In genomic region chr7:101301361-101301880, GRCm38 (mm10) we compare ENCODE assay signal across 8 mouse cellular contexts. TPM values are rescaled to one million over a fixed set of nuclear protein-coding genes. Genes with fewer than 3 reads are reported as not detected.
DNase-seq lines count a peak whose midpoint lies in the region; ATAC-seq and TF ChIP-seq lines count a peak whose summit lies in the region.

No protein-coding gene starts in this region.

- no peak for TF ChIP-seq POLR2A in kidney, adult 2 months (IDR thresholded peaks at IDR 0.05; ENCODE audit: low read depth, low read length)

- DNase-seq in kidney, adult 2 months, result no peak
- DNase-seq in kidney, postnatal 36 days, result no peak
- DNase-seq in embryonic facial prominence, embryonic 14.5 days (ENCODE audit: low spot score), result peak; percentile 8
- no peak for DNase-seq in midbrain, postnatal 0 days (ENCODE audit: low spot score)
- no peak for DNase-seq in adrenal gland, postnatal 10 days
- DNase-seq in urinary bladder, adult 18-20 months (ENCODE audit: low spot score in 2 of 2), result no peak

- peaks cover 13% of the 10 kb centered on the region for H3K9me3 ChIP-seq in E14TG2a.4 (ENCODE audit: low read length)
- no peaks in the 10 kb centered on the region for H3K9me3 ChIP-seq in embryonic facial prominence, embryonic 14.5 days (ENCODE audit: control insufficient read depth, low read length)
- H3K9me3 ChIP-seq in intestine, postnatal 0 days (ENCODE audit: control insufficient read depth), result no peaks in the 10 kb centered on the region
- no peaks in the 10 kb centered on the region for H3K9me3 ChIP-seq in midbrain, postnatal 0 days (ENCODE audit: low read length)

- H3K9ac ChIP-seq in embryonic facial prominence, embryonic 14.5 days (ENCODE audit: low read depth, low read length), result peak overlapping the region; percentile 68
- peak overlapping the region; percentile 73 for H3K9ac ChIP-seq in intestine, postnatal 0 days (ENCODE audit: low read depth, low read length)
- peak overlapping the region; percentile 57 for H3K9ac ChIP-seq in midbrain, postnatal 0 days (replicated peaks; ENCODE audit: low read length, poor library complexity, severe bottlenecking)

- peaks cover 3% of the 10 kb centered on the region; the same call in 1 of the 2 replicates for H3K4me1 ChIP-seq in kidney, adult 2 months (ENCODE audit: control insufficient read depth, insufficient read depth, low read length)
- H3K4me1 ChIP-seq in E14TG2a.4 (replicated peaks; ENCODE audit: low read depth, low read length), result peaks cover 19% of the 10 kb centered on the region
- H3K4me1 ChIP-seq in embryonic facial prominence, embryonic 14.5 days (ENCODE audit: control insufficient read depth, insufficient read depth, low read length), result peaks cover 9% of the 10 kb centered on the region; the same call in 1 of the 2 replicates
- peaks cover 8% of the 10 kb centered on the region; the same call in 1 of the 2 replicates for H3K4me1 ChIP-seq in intestine, postnatal 0 days (replicated peaks; ENCODE audit: control insufficient read depth, insufficient read depth, low read length)
- peaks cover 9% of the 10 kb centered on the region; the same call in 1 of the 2 replicates for H3K4me1 ChIP-seq in midbrain, postnatal 0 days (ENCODE audit: insufficient read depth, low read length)

- H3K36me3 ChIP-seq in kidney, adult 2 months (ENCODE audit: control insufficient read depth, insufficient read depth, low read length), result no peaks in the 10 kb centered on the region
- no peaks in the 10 kb centered on the region for H3K36me3 ChIP-seq in E14TG2a.4 (ENCODE audit: insufficient read depth, low read length)
- H3K36me3 ChIP-seq in embryonic facial prominence, embryonic 14.5 days (ENCODE audit: control insufficient read depth, insufficient read depth, low read length), result no peaks in the 10 kb centered on the region
- H3K36me3 ChIP-seq in intestine, postnatal 0 days (ENCODE audit: control insufficient read depth, insufficient read depth), result no peaks in the 10 kb centered on the region
- H3K36me3 ChIP-seq in midbrain, postnatal 0 days (ENCODE audit: insufficient read depth, low read length), result no peaks in the 10 kb centered on the region

- no peaks in the 10 kb centered on the region for H3K27me3 ChIP-seq in kidney, adult 2 months (replicated peaks; ENCODE audit: control insufficient read depth, insufficient read depth, low read length)
- H3K27me3 ChIP-seq in E14TG2a.4 (ENCODE audit: insufficient read depth, low read length), result peaks cover 63% of the 10 kb centered on the region
- H3K27me3 ChIP-seq in embryonic facial prominence, embryonic 14.5 days (replicated peaks; ENCODE audit: control insufficient read depth, insufficient read depth, low read length), result peaks cover 6% of the 10 kb centered on the region; the same call in 1 of the 2 replicates
- no peaks in the 10 kb centered on the region for H3K27me3 ChIP-seq in intestine, postnatal 0 days (replicated peaks; ENCODE audit: control insufficient read depth, insufficient read depth, low read length)
- peaks cover 3% of the 10 kb centered on the region; the same call in 1 of the 2 replicates for H3K27me3 ChIP-seq in midbrain, postnatal 0 days (ENCODE audit: insufficient read depth, low read length)

- H3K27ac ChIP-seq in kidney, adult 2 months (ENCODE audit: insufficient read depth, low read depth, low read length), result peak overlapping the region; percentile 48
- H3K27ac ChIP-seq in embryonic facial prominence, embryonic 14.5 days (replicated peaks; ENCODE audit: low read depth, low read length), result peak overlapping the region; percentile 46; the same call in 1 of the 2 replicates
- peak overlapping the region; percentile 54 for H3K27ac ChIP-seq in intestine, postnatal 0 days (ENCODE audit: low read depth, low read length)
- H3K27ac ChIP-seq in midbrain, postnatal 0 days (ENCODE audit: low read depth, low read length), result peak overlapping the region; percentile 60

- H3K4me2 ChIP-seq in embryonic facial prominence, embryonic 14.5 days (ENCODE audit: low read depth, low read length), result peak overlapping the region; percentile 86
- peak overlapping the region; percentile 96 for H3K4me2 ChIP-seq in intestine, postnatal 0 days (replicated peaks; ENCODE audit: low read depth)
- H3K4me2 ChIP-seq in midbrain, postnatal 0 days (ENCODE audit: low read depth, low read length, poor library complexity, severe bottlenecking), result peak overlapping the region; percentile 92

- H3K4me3 ChIP-seq in kidney, adult 2 months (ENCODE audit: insufficient read depth, low read depth, low read length), result peak overlapping the region; percentile 72
- H3K4me3 ChIP-seq in E14TG2a.4 (replicated peaks; ENCODE audit: low read length), result peak overlapping the region; percentile 88
- peak overlapping the region; percentile 61 for H3K4me3 ChIP-seq in embryonic facial prominence, embryonic 14.5 days (ENCODE audit: low read depth, low read length)
- H3K4me3 ChIP-seq in intestine, postnatal 0 days (ENCODE audit: low read depth, low read length), result peak overlapping the region; percentile 75
- H3K4me3 ChIP-seq in midbrain, postnatal 0 days (ENCODE audit: low read depth, low read length), result peak overlapping the region; percentile 55

- ATAC-seq in embryonic facial prominence, embryonic 14.5 days (ENCODE audit: low read depth), result peak; percentile 30; the same call in 1 of the 2 replicates
- ATAC-seq in intestine, postnatal 0 days, result peak; percentile 13; the same call in 1 of the 2 replicates
- ATAC-seq in midbrain, postnatal 0 days (ENCODE audit: low FRiP score), result peak; percentile 9; the same call in 1 of the 2 replicates

- no peak for TF ChIP-seq CTCF in kidney, adult 2 months (conservative IDR thresholded peaks at IDR 0.05; ENCODE audit: insufficient read depth, insufficient read length, low read depth, low read length)
- TF ChIP-seq CTCF in E14TG2a.4 (conservative IDR thresholded peaks at IDR 0.05; ENCODE audit: low read length), result no peak
- TF ChIP-seq CTCF in intestine, postnatal 0 days (IDR thresholded peaks at IDR 0.05; ENCODE audit: low read depth), result no peak
- no peak for TF ChIP-seq CTCF in midbrain, postnatal 0 days (IDR thresholded peaks at IDR 0.05)

- 2% methylated on average over 30 of the region's 30 CpGs for WGBS in kidney, adult 2 months
- under 1% methylated on average over 29 of the region's 30 CpGs for WGBS in embryonic facial prominence, embryonic 14.5 days
- WGBS in intestine, postnatal 0 days, result under 1% methylated on average over 30 of the region's 30 CpGs
- WGBS in midbrain, postnatal 0 days, result 2% methylated on average over 30 of the region's 30 CpGs

RNA-seq across cellular contexts. Expression of gene Atg16l2, which starts 0.6 kb away (rescaled TPM):
- 12.3 and 19.4 TPM in 2 replicates for polyA plus RNA-seq in kidney, adult 2 months (2012; rRNA removed)
- polyA plus RNA-seq in embryonic facial prominence, embryonic 14.5 days (2014; fragmentation: Nextera tagmentation; extraction: Ambion mirVana), result 9.7 and 10.5 TPM in 2 replicates
- 5.2 and 6.2 TPM in 2 replicates for polyA plus RNA-seq in intestine, postnatal 0 days (2015; fragmentation: Nextera tagmentation; extraction: Ambion mirVana)
- 17.0 and 31.5 TPM in 2 replicates for total RNA-seq in midbrain, postnatal 0 days (2014; rRNA removed)
- 22.4 and 22.6 TPM in 2 replicates for polyA plus RNA-seq in midbrain, postnatal 0 days (2015; fragmentation: Nextera tagmentation; extraction: Ambion mirVana)
- total RNA-seq in adrenal gland, postnatal 10 days (2021), result 10 to 100 TPM; 14.6 to 18.5 TPM

RNA-seq across cellular contexts. Expression of gene Stard10, which starts 15.5 kb away (rescaled TPM):
- 467 and 503 TPM in 2 replicates for polyA plus RNA-seq in kidney, adult 2 months (2012; rRNA removed)
- polyA plus RNA-seq in embryonic facial prominence, embryonic 14.5 days (2014; fragmentation: Nextera tagmentation; extraction: Ambion mirVana), result 21.2 and 21.5 TPM in 2 replicates
- 63.7 and 71.7 TPM in 2 replicates for polyA plus RNA-seq in intestine, postnatal 0 days (2015; fragmentation: Nextera tagmentation; extraction: Ambion mirVana)
- total RNA-seq in midbrain, postnatal 0 days (2014; rRNA removed), result 21.5 and 47.7 TPM in 2 replicates
- 11.0 and 12.1 TPM in 2 replicates for polyA plus RNA-seq in midbrain, postnatal 0 days (2015; fragmentation: Nextera tagmentation; extraction: Ambion mirVana)
- total RNA-seq in adrenal gland, postnatal 10 days (2021), result 100 to 1,000 TPM in 1 of 2 experiments, 10 to 100 TPM in 1; 53.2 to 109 TPM

RNA-seq across cellular contexts. Expression of gene Arap1, which starts 46.4 kb away (rescaled TPM):
- 68.7 and 69.7 TPM in 2 replicates for polyA plus RNA-seq in kidney, adult 2 months (2012; rRNA removed)
- 75.5 and 82.3 TPM in 2 replicates for polyA plus RNA-seq in embryonic facial prominence, embryonic 14.5 days (2014; fragmentation: Nextera tagmentation; extraction: Ambion mirVana)
- polyA plus RNA-seq in intestine, postnatal 0 days (2015; fragmentation: Nextera tagmentation; extraction: Ambion mirVana), result 31.2 and 35.3 TPM in 2 replicates
- total RNA-seq in midbrain, postnatal 0 days (2014; rRNA removed), result 12.3 and 30.0 TPM in 2 replicates
- polyA plus RNA-seq in midbrain, postnatal 0 days (2015; fragmentation: Nextera tagmentation; extraction: Ambion mirVana), result 6.9 and 8.9 TPM in 2 replicates
- total RNA-seq in adrenal gland, postnatal 10 days (2021), result 10 to 100 TPM; 47.2 to 74.1 TPM
